Mouse (Mus musculus) thymus, postnatal 0 days (tissue): ENCODE data around the gene Olfr311. TPM values are rescaled to one million over a fixed set of nuclear protein-coding genes. Genes with fewer than 3 reads are reported as not detected.

ENCODE experiments used
- DNase-seq: peaks from one replicate; pipeline ENCODE4 v3.0.0-alpha.2; 2015; ENCODE audit warnings: low spot score
- polyA plus RNA-seq: library from polyadenylated mRNA; unstranded; fragments of >200 nt; fragmentation: Nextera tagmentation; extraction: Ambion mirVana; gene quantifications from 2 replicates; pipeline ENCODE4 v1.2.1, GENCODE M21; 2015

Olfr311 gene
- polyA plus RNA-seq, 1 experiment from 2014 or later = not detected

GRCm38 (mm10) chr11:58870961-58871360 is 31.9 kb downstream of the Olfr311 start:
- DNase-seq = no peak

GRCm38 (mm10) chr11:58883756-58884155 is 44.7 kb downstream of the Olfr311 start:
- peak; percentile 92 for DNase-seq

- DNase-seq = no peak
Observed at GRCm38 (mm10) chr11:58890511-58890910, 51.5 kb downstream of the Olfr311 start.

Other genes with a start within 250 kb of the Olfr311 start
- not detected in 2 replicates for gene Olfr324, start 244.1 kb upstream of the Olfr311 start, polyA plus RNA-seq
- gene 2210407C18Rik, start 223.2 kb upstream of the Olfr311 start, polyA plus RNA-seq = 0.95 and 1.0 TPM in 2 replicates
- gene Olfr323, start 208.8 kb upstream of the Olfr311 start, polyA plus RNA-seq = not detected in 2 replicates
- not detected in 2 replicates for gene Trim58, start 198.8 kb upstream of the Olfr311 start, polyA plus RNA-seq
- not detected in 2 replicates for gene Olfr322, start 180.5 kb upstream of the Olfr311 start, polyA plus RNA-seq
- gene Olfr320, start 158.2 kb upstream of the Olfr311 start, polyA plus RNA-seq = not detected in 2 replicates
- not detected in 2 replicates for gene Olfr319, start 140.1 kb upstream of the Olfr311 start, polyA plus RNA-seq
- gene Olfr318, start 115.2 kb upstream of the Olfr311 start, polyA plus RNA-seq = not detected in 2 replicates
- not detected in 2 replicates for gene Olfr317, start 100.0 kb upstream of the Olfr311 start, polyA plus RNA-seq
- gene Olfr316, start 86.5 kb upstream of the Olfr311 start, polyA plus RNA-seq = not detected in 2 replicates
- not detected in 2 replicates for gene Olfr315, start 66.1 kb upstream of the Olfr311 start, polyA plus RNA-seq
- gene Olfr314, start 56.3 kb upstream of the Olfr311 start, polyA plus RNA-seq = not detected in 2 replicates
- gene Fam183b, start 37.3 kb upstream of the Olfr311 start, polyA plus RNA-seq = 1.5 and 2.2 TPM in 2 replicates
- gene Olfr313, start 24.3 kb upstream of the Olfr311 start, polyA plus RNA-seq = 0.06 and 0.08 TPM in 2 replicates
- gene Olfr312, start 10.0 kb upstream of the Olfr311 start, polyA plus RNA-seq = 0.03 TPM in 1 of 2 replicates, not detected in the other
- gene Gm12258, start 7.9 kb downstream of the Olfr311 start, polyA plus RNA-seq = 19.2 and 20.6 TPM in 2 replicates
- gene 2810021J22Rik, start 28.0 kb downstream of the Olfr311 start, polyA plus RNA-seq = 7.7 and 9.0 TPM in 2 replicates
- gene Zfp39, start 65.0 kb downstream of the Olfr311 start, polyA plus RNA-seq = 6.1 and 7.9 TPM in 2 replicates
- gene Btnl10, start 78.7 kb downstream of the Olfr311 start, polyA plus RNA-seq = 0.09 TPM in 1 of 2 replicates, not detected in the other
- gene Rnf187, start 99.7 kb downstream of the Olfr311 start, polyA plus RNA-seq = 245 and 268 TPM in 2 replicates
- gene Hist3h2ba, start 109.7 kb downstream of the Olfr311 start, polyA plus RNA-seq = 50.8 and 57.5 TPM in 2 replicates
- gene Hist3h2a, start 115.4 kb downstream of the Olfr311 start, polyA plus RNA-seq = 52.3 and 52.8 TPM in 2 replicates
- gene Trim17, start 115.4 kb downstream of the Olfr311 start, polyA plus RNA-seq = 0.29 and 0.44 TPM in 2 replicates
- gene Trim11, start 138.8 kb downstream of the Olfr311 start, polyA plus RNA-seq = 49.6 and 54.0 TPM in 2 replicates